Mouse (Mus musculus) lung, postnatal 0 days (tissue): ENCODE results near the gene Rnf133.

ENCODE experiments used
- CTCF ChIP-seq: IDR thresholded peaks from 2 replicates; pipeline ENCODE4 v1.5.1; 2016; ENCODE audit warnings: antibody characterized with exemption, mild to moderate bottlenecking
- EP300 ChIP-seq: IDR thresholded peaks from 2 replicates; pipeline ENCODE4 v1.6.1; 2016; ENCODE audit warnings: antibody characterized with exemption, mild to moderate bottlenecking, control low read depth

- TF ChIP-seq CTCF (no peak), EP300 (no peak)
These were observed 28.1 kb upstream of the Rnf133 start for GRCm38 (mm10) chr6:23678172-23678571.
